In genomic region chr17:70072066-70072465, GRCm38 (mm10) we compare ENCODE assay signal across 12 mouse cellular contexts.
DNase-seq lines count a peak whose midpoint lies in the region.
"Had no signal": no experiment of that assay in that cellular context is flagged by ENCODE, and none has a peak within 500 bp of the region (broad histone marks: within the 10 kb centered on the region; RNA-seq: fewer than 3 reads in every experiment).

No protein-coding gene starts in this region.

- peak; percentile 10 for DNase-seq in layer of hippocampus, adult 9-11 months
- no peak for DNase-seq in layer of hippocampus, adult 8-10 months (ENCODE audit: low spot score in 2 of 2)
- peak; percentile 81 to 92 for DNase-seq in cerebellum, adult 18-20 months
- DNase-seq in cerebellum, postnatal 36 days, result peak; percentile 78 to 86
- DNase-seq in retina, adult 2 months (ENCODE audit: low read depth, low spot score), result peak; percentile 11
- no peak for DNase-seq in embryo, embryonic 9.5 days (ENCODE audit: extremely low spot score)
- DNase-seq in adrenal gland, postnatal 4 days (ENCODE audit: low spot score in 2 of 2), result no peak
- no peak for DNase-seq in heart, adult 8-10 months (ENCODE audit: low spot score)
- DNase-seq: heart, adult 11 months; heart, postnatal 14 days; kidney, adult 11 months; thymus, adult 2 months had no signal

Comparison
In these comparisons a context has a peak if more than half of its experiments do, and no peak if none do; other contexts are left out.
1. DNase-seq: peak in layer of hippocampus, adult 9-11 months (single experiment), cerebellum, adult 18-20 months (2 of 2), cerebellum, postnatal 36 days (2 of 2) and retina, adult 2 months (single experiment); none in layer of hippocampus, adult 8-10 months (0 of 2), embryo, embryonic 9.5 days (single experiment), adrenal gland, postnatal 4 days (0 of 2) and heart, adult 8-10 months (single experiment).